Mouse (Mus musculus) kidney, adult 18-20 months (tissue): Measurements from ENCODE around the gene Hba-x.
"Not testable (repeated sequence)": the region's sequence is repeated elsewhere in the genome, so short reads cannot be mapped to it uniquely, and the experiment has no call there.

Experiments used
- DNase-seq: peaks from one replicate; pipeline ENCODE4 v3.0.0; 2021

Hba-x gene

GRCm38 (mm10) chr11:32250880-32251763, 25.1 kb upstream of the Hba-x start:
- DNase-seq = no peak

GRCm38 (mm10) chr11:32253121-32253520, 23.1 kb upstream of the Hba-x start:
- no peak for DNase-seq

- DNase-seq = no peak
These were observed 20.1 kb upstream of the Hba-x start for GRCm38 (mm10) chr11:32256146-32256545.

- DNase-seq = no peak
These were observed 19.6 kb upstream of the Hba-x start for GRCm38 (mm10) chr11:32256566-32256965.

GRCm38 (mm10) chr11:32262674-32263415, 13.4 kb upstream of the Hba-x start:
- no peak for DNase-seq

GRCm38 (mm10) chr11:32265117-32265738, 11.0 kb upstream of the Hba-x start:
- no peak for DNase-seq

GRCm38 (mm10) chr11:32266194-32266593, 10.0 kb upstream of the Hba-x start:
- DNase-seq = no peak

GRCm38 (mm10) chr11:32266776-32267175, 9.4 kb upstream of the Hba-x start:
- no peak for DNase-seq

GRCm38 (mm10) chr11:32267188-32267884, 8.9 kb upstream of the Hba-x start, which contains the start of gene Nprl3:
TSS of gene Nprl3 (minus strand) at chr11:32267707.
- DNase-seq = peak; percentile 97

- DNase-seq = no peak
These were observed 8.2 kb upstream of the Hba-x start for GRCm38 (mm10) chr11:32267964-32268363.

GRCm38 (mm10) chr11:32268952-32269351, 7.2 kb upstream of the Hba-x start:
- DNase-seq = no peak

- no peak for DNase-seq
These were observed 5.0 kb upstream of the Hba-x start for GRCm38 (mm10) chr11:32271178-32271577.

- DNase-seq = no peak
These were observed 1.7 kb downstream of the Hba-x start for GRCm38 (mm10) chr11:32277736-32278457.

GRCm38 (mm10) chr11:32278458-32278957, 2.3 kb downstream of the Hba-x start:
- no peak for DNase-seq

- DNase-seq = no peak
These were observed 4.4 kb downstream of the Hba-x start for GRCm38 (mm10) chr11:32280646-32281045.

GRCm38 (mm10) chr11:32281416-32282144, 5.4 kb downstream of the Hba-x start:
- no peak for DNase-seq

GRCm38 (mm10) chr11:32283091-32283777, 7.0 kb downstream of the Hba-x start, which contains the start of gene Hba-a1:
TSS of gene Hba-a1 (plus strand) at chr11:32283511.
- not testable (repeated sequence) for DNase-seq

- DNase-seq = not testable (repeated sequence)
These were observed 8.4 kb downstream of the Hba-x start for GRCm38 (mm10) chr11:32284582-32284981.

- DNase-seq = no peak
These were observed 9.0 kb downstream of the Hba-x start for GRCm38 (mm10) chr11:32285031-32285775.

GRCm38 (mm10) chr11:32285887-32286286, 9.7 kb downstream of the Hba-x start:
- DNase-seq = not testable (repeated sequence)
